Mouse (Mus musculus) intestine, embryonic 15.5 days (tissue): ENCODE measurements around the gene Srp54b. TPM values are rescaled to one million over a fixed set of nuclear protein-coding genes. Genes with fewer than 3 reads are reported as not detected.
"Not testable (repeated sequence)": the region's sequence is repeated elsewhere in the genome, so short reads cannot be mapped to it uniquely, and the experiment has no call there.

Source experiments
- ATAC-seq: fragments of 200-750 bp; cut with Nextera tagmentation; 2 replicates; pipeline ENCODE4 v1.8.0; 2017; ENCODE audit warnings: moderate TSS enrichment, moderate library complexity
- H3K27ac ChIP-seq: fragments of 300-500 bp; sonication (generic); 2 replicates; pipeline ENCODE4 v1.5.1; 2015; ENCODE audit warnings: mild to moderate bottlenecking, inconsistent platforms
- H3K27me3 ChIP-seq: fragments of 300-500 bp; sonication (generic); replicated peaks from 2 replicates; pipeline ENCODE4 v1.6.1; 2015; ENCODE audit warnings: inconsistent platforms
- H3K36me3 ChIP-seq: fragments of 300-500 bp; sonication (generic); 2 replicates; pipeline ENCODE4 v1.6.1; 2015; ENCODE audit warnings: inconsistent platforms
- H3K4me1 ChIP-seq: fragments of 300-500 bp; sonication (generic); replicated peaks from 2 replicates; pipeline ENCODE4 v1.6.1; 2015; ENCODE audit warnings: inconsistent platforms
- H3K4me2 ChIP-seq: fragments of 300-500 bp; sonication (generic); replicated peaks from 2 replicates; pipeline ENCODE4 v1.6.1; 2015; ENCODE audit warnings: mild to moderate bottlenecking, inconsistent platforms
- H3K4me3 ChIP-seq: fragments of 300-500 bp; sonication (generic); replicated peaks from 2 replicates; pipeline ENCODE4 v1.5.1; 2015; ENCODE audit warnings: inconsistent platforms
- H3K9ac ChIP-seq: fragments of 300-500 bp; sonication (generic); 2 replicates; pipeline ENCODE4 v1.6.1; 2015; ENCODE audit warnings: inconsistent platforms
- H3K9me3 ChIP-seq: fragments of 300-500 bp; sonication (generic); 2 replicates; pipeline ENCODE4 v1.6.1; 2016; ENCODE audit warnings: inconsistent platforms
- WGBS: fragments of 180-500 bp; shearing (Covaris S2); methylation state at CpG from one replicate; pipeline ENCODE4 v1.1.7; 2015; 5-methylcytosine and 5-hydroxymethylcytosine counted together
- polyA plus RNA-seq: library from polyadenylated mRNA; unstranded; fragments of >200 nt; fragmentation: Nextera tagmentation; extraction: Ambion mirVana; gene quantifications from 2 replicates; pipeline ENCODE4 v1.2.1, GENCODE M21; 2015

The Srp54b gene
- polyA plus RNA-seq = 53.0 and 53.5 TPM in 2 replicates

DNA sequence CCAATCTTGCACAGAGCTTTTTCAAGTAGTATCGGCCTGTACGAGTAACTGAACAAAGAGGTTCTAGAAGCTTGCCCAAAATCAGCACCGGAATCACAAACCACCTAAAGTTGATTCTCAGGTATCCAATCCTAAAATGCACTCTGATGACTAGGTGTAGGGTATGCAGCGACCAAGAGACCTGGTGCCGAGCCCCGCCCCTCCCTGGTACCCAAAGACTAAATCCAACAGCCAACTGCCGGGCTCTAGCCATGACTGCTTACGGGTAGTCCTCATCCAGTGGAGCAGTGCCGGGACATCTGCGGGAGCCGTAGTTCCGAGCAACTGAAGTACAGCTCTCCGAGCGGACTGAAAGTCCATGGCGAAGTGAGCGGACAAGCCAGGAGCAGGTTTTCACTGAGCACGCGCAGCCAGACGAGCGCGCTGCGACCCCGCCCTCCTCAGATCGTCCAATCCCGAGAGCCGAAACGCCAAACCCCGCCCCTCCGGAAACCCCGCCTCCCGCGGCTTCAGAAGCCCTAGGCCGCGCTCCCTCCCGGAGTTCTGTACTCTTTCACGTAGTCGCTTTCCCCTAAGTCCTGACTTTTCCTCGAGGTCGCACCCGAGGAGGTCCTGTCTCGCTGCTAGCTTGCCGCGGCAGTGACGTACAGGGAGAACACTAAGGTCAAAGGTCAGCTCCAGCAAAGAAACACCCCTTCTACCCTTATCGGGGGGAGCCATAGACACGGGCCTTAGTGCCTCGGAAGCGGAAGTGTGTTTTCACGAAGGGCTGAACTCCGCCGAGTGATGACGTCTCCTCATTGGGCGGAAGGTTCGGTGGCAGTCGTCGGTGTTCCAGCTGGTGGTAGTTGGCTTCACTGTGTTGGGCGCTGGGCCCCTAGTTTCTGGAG lies at the start of gene Srp54b:
Gene Srp54b (plus strand): TSS at position 546 of the 890 bp plus-strand sequence.
- WGBS = no CpG with 5 or more reads among the region's 57 CpGs
- peak; percentile 99 for ATAC-seq
- H3K4me2 ChIP-seq, H3K36me3 ChIP-seq, H3K9me3 ChIP-seq, H3K4me1 ChIP-seq, H3K9ac ChIP-seq, H3K27me3 ChIP-seq, H3K27ac ChIP-seq: not testable (repeated sequence)
- 0 out of 2 replicates have a peak within 1 kb of the TSS, but pooled peaks have one; percentile 19 for H3K4me3 ChIP-seq

- H3K9me3 ChIP-seq, H3K36me3 ChIP-seq, ATAC-seq, H3K27ac ChIP-seq, H3K9ac ChIP-seq, H3K4me2 ChIP-seq, H3K4me1 ChIP-seq, H3K4me3 ChIP-seq, H3K27me3 ChIP-seq: not testable (repeated sequence)
- WGBS = no CpG with 5 or more reads among the region's 7 CpGs
Observed at GRCm38 (mm10) chr12:55112616-55113015, 42.3 kb upstream of the Srp54b start.

- WGBS = no CpG with 5 or more reads among the region's 40 CpGs
Observed at GRCm38 (mm10) chr12:55124242-55124641, 30.7 kb upstream of the Srp54b start, which contains the start of gene Fam177a. Gene Fam177a (plus strand): TSS chr12:55124469.

DNA sequence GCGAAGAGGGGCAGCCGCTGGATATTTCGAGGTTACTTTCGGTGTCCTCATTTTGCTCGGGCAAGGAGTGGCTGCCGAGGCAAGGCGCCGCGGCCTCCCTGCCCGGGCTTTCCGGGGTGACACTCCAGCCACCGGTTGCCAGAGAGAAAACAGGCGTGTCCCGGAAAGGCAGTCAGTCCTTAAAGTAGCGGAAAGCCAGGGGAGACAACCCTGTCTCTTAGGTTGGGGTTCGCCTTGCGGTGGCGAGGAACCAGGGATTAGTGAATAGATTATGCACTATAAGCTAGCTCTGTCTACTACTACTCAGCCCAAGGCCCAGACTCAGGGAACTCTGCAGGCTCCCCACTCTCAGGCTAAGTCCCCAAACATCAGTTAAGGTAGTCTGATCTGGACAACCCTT lies 30.2 kb upstream of the Srp54b start:
- not testable (repeated sequence) for H3K4me2 ChIP-seq, H3K4me1 ChIP-seq, H3K36me3 ChIP-seq, H3K4me3 ChIP-seq, H3K9me3 ChIP-seq, H3K27me3 ChIP-seq, H3K9ac ChIP-seq, H3K27ac ChIP-seq
- no CpG with 5 or more reads among the region's 18 CpGs for WGBS
- peak; percentile 82 for ATAC-seq

More at GRCm38 (mm10) chr12:55124242-55124641, 30.7 kb upstream of the Srp54b start, which contains the start of gene Fam177a:
- H3K9ac ChIP-seq, H3K4me1 ChIP-seq, H3K36me3 ChIP-seq, H3K4me2 ChIP-seq, H3K4me3 ChIP-seq, H3K27me3 ChIP-seq, H3K9me3 ChIP-seq, H3K27ac ChIP-seq: not testable (repeated sequence)
- ATAC-seq = peak; percentile 100

- not testable (repeated sequence) for H3K36me3 ChIP-seq, ATAC-seq, H3K27ac ChIP-seq, H3K4me2 ChIP-seq, H3K9me3 ChIP-seq, H3K27me3 ChIP-seq, H3K9ac ChIP-seq, H3K4me1 ChIP-seq, H3K4me3 ChIP-seq
- no CpG with 5 or more reads among the region's 6 CpGs for WGBS
Observed at GRCm38 (mm10) chr12:55135540-55135939, 19.4 kb upstream of the Srp54b start.

DNA sequence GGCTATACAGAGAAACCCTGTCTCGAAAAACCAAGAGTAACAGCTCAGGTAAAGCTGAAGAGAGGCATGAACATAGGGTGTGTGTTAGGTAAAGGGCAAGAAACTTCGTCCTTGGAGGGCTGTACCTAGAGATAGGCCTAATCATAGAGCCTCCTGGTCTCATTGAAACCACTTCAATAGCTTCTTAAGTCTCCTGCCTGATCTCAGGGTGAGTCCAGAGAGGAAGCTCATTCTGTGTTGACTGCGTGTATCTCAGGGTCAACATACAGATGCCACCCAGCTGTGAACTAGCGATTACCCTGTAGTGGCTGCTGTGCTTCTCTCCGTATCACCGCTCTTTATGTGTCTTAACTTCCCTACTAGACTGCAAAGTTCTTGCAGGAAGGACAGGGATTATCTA lies 17.0 kb upstream of the Srp54b start:
- H3K4me3 ChIP-seq, ATAC-seq: not testable (repeated sequence)

GRCm38 (mm10) chr12:55155449-55155783 lies 512 bp downstream of the Srp54b start:
- 0 out of 2 replicates have a peak overlapping the region, but pooled peaks have one; percentile 19 for H3K4me3 ChIP-seq
- not testable (repeated sequence) for ATAC-seq, H3K4me2 ChIP-seq, H3K36me3 ChIP-seq, H3K9me3 ChIP-seq, H3K9ac ChIP-seq, H3K27ac ChIP-seq, H3K4me1 ChIP-seq, H3K27me3 ChIP-seq
- 0% methylated on average over 12 of the region's 24 CpGs for WGBS

More for the DNA sequence above, 17.0 kb upstream of the Srp54b start:
- H3K27me3 ChIP-seq, H3K27ac ChIP-seq, H3K9me3 ChIP-seq, H3K4me2 ChIP-seq, H3K9ac ChIP-seq, H3K36me3 ChIP-seq, H3K4me1 ChIP-seq: not testable (repeated sequence)
- no CpG with 5 or more reads among the region's 6 CpGs for WGBS

DNA sequence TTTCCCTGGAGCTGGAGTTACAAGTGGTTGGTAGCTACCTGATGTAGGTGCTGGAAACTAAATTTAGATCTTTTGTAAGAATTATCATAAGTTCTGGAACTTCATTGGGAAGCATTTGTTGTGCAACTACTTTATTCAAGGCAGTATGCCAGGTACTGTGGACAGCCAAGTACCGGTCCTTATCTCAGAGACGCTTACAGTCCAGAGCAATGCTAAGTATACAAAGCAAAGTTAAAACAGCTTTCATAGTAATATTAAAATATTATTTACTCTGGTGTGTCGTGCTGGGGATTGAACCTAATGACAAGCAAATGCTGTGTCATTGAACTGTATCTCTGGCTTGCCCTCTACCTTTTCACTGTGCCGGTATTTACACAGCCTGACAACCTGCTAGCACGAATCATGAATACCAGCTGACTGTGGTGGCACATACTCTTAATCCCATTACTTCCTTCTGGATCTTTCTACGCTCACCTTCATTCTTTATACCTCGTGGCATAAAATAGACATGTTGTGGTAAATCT lies 12.2 kb downstream of the Srp54b start:
- not testable (repeated sequence) for H3K36me3 ChIP-seq, H3K27me3 ChIP-seq, H3K4me1 ChIP-seq, H3K27ac ChIP-seq, ATAC-seq, H3K9ac ChIP-seq, H3K9me3 ChIP-seq, H3K4me2 ChIP-seq, H3K4me3 ChIP-seq
- no CpG with 5 or more reads among the region's 7 CpGs for WGBS

DNA sequence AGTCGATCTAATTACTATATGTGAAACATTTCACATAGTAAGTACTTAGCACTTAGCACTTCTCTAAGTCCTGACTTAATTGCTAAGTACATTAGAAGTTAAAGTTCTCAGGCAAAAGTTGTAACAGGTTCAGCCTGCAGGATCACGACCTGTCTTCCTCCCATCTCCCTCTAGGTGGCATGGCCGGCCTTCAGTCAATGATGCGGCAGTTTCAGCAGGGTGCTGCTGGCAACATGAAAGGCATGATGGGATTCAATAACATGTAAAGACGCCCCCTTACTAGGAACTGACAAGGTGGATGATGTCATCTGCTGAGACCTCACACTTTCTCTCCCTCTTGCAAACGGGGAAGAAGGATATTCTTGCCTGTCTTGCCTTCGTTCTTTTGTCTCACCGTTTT lies 32.8 kb downstream of the Srp54b start:
- H3K9me3 ChIP-seq, H3K36me3 ChIP-seq, H3K4me1 ChIP-seq, H3K4me3 ChIP-seq, H3K9ac ChIP-seq, H3K27me3 ChIP-seq, H3K4me2 ChIP-seq, H3K27ac ChIP-seq, ATAC-seq: not testable (repeated sequence)
- WGBS = no CpG with 5 or more reads among the region's 8 CpGs

DNA sequence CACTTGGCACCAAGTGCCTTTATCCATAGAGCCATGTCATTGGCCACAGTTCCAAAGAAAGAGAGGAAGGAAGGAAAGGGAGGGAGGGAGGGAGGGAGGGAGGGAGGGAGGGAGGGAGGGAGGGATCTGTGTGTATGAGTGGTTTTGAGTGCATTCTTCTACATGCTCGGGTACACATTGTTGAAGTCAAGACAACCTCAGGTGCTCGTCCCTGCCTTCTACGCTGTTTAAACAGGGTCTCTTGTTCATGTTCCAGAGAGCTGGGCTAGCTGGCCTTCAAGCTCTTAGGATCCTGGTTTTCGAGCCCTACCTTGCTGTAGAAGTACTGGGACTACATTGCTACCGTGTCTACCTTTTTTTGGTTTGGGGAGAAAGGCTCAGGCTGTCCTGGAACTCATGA lies 34.2 kb downstream of the Srp54b start:
- H3K36me3 ChIP-seq, H3K4me2 ChIP-seq, H3K9me3 ChIP-seq, H3K27ac ChIP-seq, H3K9ac ChIP-seq, H3K4me1 ChIP-seq, ATAC-seq, H3K4me3 ChIP-seq, H3K27me3 ChIP-seq: not testable (repeated sequence)
- no CpG with 5 or more reads among the region's 5 CpGs for WGBS

DNA sequence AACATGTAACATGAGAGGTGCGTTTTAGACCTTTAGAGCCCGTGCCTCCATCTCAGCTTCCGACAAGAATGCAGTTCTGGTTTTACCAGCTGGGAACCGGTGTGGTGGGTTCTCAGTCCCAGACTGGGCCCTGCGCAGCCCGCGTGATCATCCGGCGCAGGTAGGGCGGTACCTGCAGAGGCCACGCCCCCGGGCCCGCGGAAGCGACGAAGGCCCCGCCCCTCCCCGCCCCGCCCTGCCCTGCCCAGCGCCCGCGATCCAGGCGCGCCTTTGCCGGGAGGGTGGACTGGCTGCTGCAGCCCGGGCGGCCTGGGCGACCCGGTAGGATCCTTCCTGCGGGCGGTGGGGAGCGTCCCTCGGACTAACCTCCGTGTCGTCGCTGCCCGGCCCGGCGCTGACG lies 44.4 kb downstream of the Srp54b start, which contains the start of gene 1700047I17Rik2:
Gene 1700047I17Rik2 (plus strand): TSS at position 287 of the 400 bp plus-strand sequence.
- not testable (repeated sequence) for H3K27ac ChIP-seq, H3K36me3 ChIP-seq, H3K4me1 ChIP-seq, H3K9ac ChIP-seq, H3K9me3 ChIP-seq, H3K4me2 ChIP-seq, H3K27me3 ChIP-seq, H3K4me3 ChIP-seq
- ATAC-seq = peak; percentile 98
- WGBS = no CpG with 5 or more reads among the region's 40 CpGs

- not testable (repeated sequence) for H3K4me3 ChIP-seq, H3K27me3 ChIP-seq, H3K4me2 ChIP-seq, H3K9ac ChIP-seq, H3K4me1 ChIP-seq, H3K36me3 ChIP-seq, H3K27ac ChIP-seq, H3K9me3 ChIP-seq
- peak; percentile 81 for ATAC-seq
- no CpG with 5 or more reads among the region's 18 CpGs for WGBS
Observed at GRCm38 (mm10) chr12:55199799-55200198, 44.9 kb downstream of the Srp54b start.

- H3K9ac ChIP-seq, H3K36me3 ChIP-seq, ATAC-seq, H3K9me3 ChIP-seq, H3K27me3 ChIP-seq, H3K4me3 ChIP-seq, H3K27ac ChIP-seq, H3K4me1 ChIP-seq, H3K4me2 ChIP-seq: not testable (repeated sequence)
- no CpG with 5 or more reads among the region's 6 CpGs for WGBS
Observed at GRCm38 (mm10) chr12:55212944-55213343, 58.0 kb downstream of the Srp54b start.
